Mouse (Mus musculus): ENCODE results near the gene Aagab. TPM values are rescaled to one million over a fixed set of nuclear protein-coding genes. Genes with fewer than 3 reads are reported as not detected.

Aagab gene
- polyA plus RNA-seq, 1 experiment from 2014 or later = 26.2 TPM

GRCm38 (mm10) chr9:63632045-63632444 lies 29.6 kb downstream of the Aagab start:
- Histone ChIP-seq H3K9me3 (replicated peaks) (no peaks in the 10 kb centered on the region), H3K4me1 (no peaks in the 10 kb centered on the region), H3K27ac (no peak overlapping the region), H3K9ac (no peak overlapping the region), H3K4me2 (no peak overlapping the region), H3K27me3 (replicated peaks) (no peaks in the 10 kb centered on the region), H3K36me3 (peaks cover 88% of the 10 kb centered on the region), H3K4me3 (no peak overlapping the region)
- WGBS (ENCODE audit: insufficient replicate concordance) = 89% methylated on average over 4 of the region's 4 CpGs
- no peak for ATAC-seq

- no peak overlapping the region for H3K4me3 ChIP-seq
- no peaks in the 10 kb centered on the region for H3K9me3 ChIP-seq (replicated peaks)
- H3K4me1 ChIP-seq = no peaks in the 10 kb centered on the region
- H3K27me3 ChIP-seq (replicated peaks) = no peaks in the 10 kb centered on the region
- no peak overlapping the region for H3K4me2 ChIP-seq
- no peak overlapping the region for H3K27ac ChIP-seq
- H3K9ac ChIP-seq = no peak overlapping the region
- peaks cover 88% of the 10 kb centered on the region for H3K36me3 ChIP-seq
- 84% methylated on average over 11 of the region's 11 CpGs for WGBS (ENCODE audit: insufficient replicate concordance)
- ATAC-seq = no peak
Observed at GRCm38 (mm10) chr9:63632924-63633323, 30.5 kb downstream of the Aagab start.

- Histone ChIP-seq H3K27me3 (replicated peaks) (no peaks in the 10 kb centered on the region), H3K4me2 (no peak overlapping the region), H3K4me3 (no peak overlapping the region), H3K9me3 (replicated peaks) (no peaks in the 10 kb centered on the region), H3K27ac (no peak overlapping the region), H3K9ac (no peak overlapping the region), H3K4me1 (no peaks in the 10 kb centered on the region), H3K36me3 (peaks cover 88% of the 10 kb centered on the region)
- 76% methylated on average over 7 of the region's 7 CpGs for WGBS (ENCODE audit: insufficient replicate concordance)
- no peak for ATAC-seq
Observed at GRCm38 (mm10) chr9:63633334-63633733, 30.9 kb downstream of the Aagab start.

GRCm38 (mm10) chr9:63636113-63636512 lies 33.7 kb downstream of the Aagab start:
- H3K27ac ChIP-seq = no peak overlapping the region
- H3K9ac ChIP-seq = no peak overlapping the region
- no peaks in the 10 kb centered on the region for H3K9me3 ChIP-seq (replicated peaks)
- no peak overlapping the region for H3K4me2 ChIP-seq
- H3K4me3 ChIP-seq = no peak overlapping the region
- 72% methylated on average over 7 of the region's 7 CpGs for WGBS (ENCODE audit: insufficient replicate concordance)
- no peaks in the 10 kb centered on the region for H3K4me1 ChIP-seq
- no peaks in the 10 kb centered on the region for H3K27me3 ChIP-seq (replicated peaks)
- H3K36me3 ChIP-seq = peaks cover 90% of the 10 kb centered on the region
- ATAC-seq = no peak

- no peak overlapping the region for H3K4me2 ChIP-seq
- no peaks in the 10 kb centered on the region for H3K9me3 ChIP-seq (replicated peaks)
- H3K4me3 ChIP-seq = no peak overlapping the region
- H3K36me3 ChIP-seq = peaks cover 75% of the 10 kb centered on the region
- no peaks in the 10 kb centered on the region for H3K4me1 ChIP-seq
- no peak overlapping the region for H3K9ac ChIP-seq
- ATAC-seq = no peak
- 88% methylated on average over 4 of the region's 4 CpGs for WGBS (ENCODE audit: insufficient replicate concordance)
- H3K27me3 ChIP-seq (replicated peaks) = no peaks in the 10 kb centered on the region
- no peak overlapping the region for H3K27ac ChIP-seq
Observed at GRCm38 (mm10) chr9:63641983-63642646, 39.7 kb downstream of the Aagab start.

GRCm38 (mm10) chr9:63644011-63644410 lies 41.6 kb downstream of the Aagab start:
- H3K27ac ChIP-seq = no peak overlapping the region
- H3K27me3 ChIP-seq (replicated peaks) = no peaks in the 10 kb centered on the region
- H3K9ac ChIP-seq = no peak overlapping the region
- no peak overlapping the region for H3K4me2 ChIP-seq
- H3K4me1 ChIP-seq = no peaks in the 10 kb centered on the region
- H3K9me3 ChIP-seq (replicated peaks) = no peaks in the 10 kb centered on the region
- WGBS (ENCODE audit: insufficient replicate concordance) = 89% methylated on average over 6 of the region's 6 CpGs
- H3K4me3 ChIP-seq = no peak overlapping the region
- no peak for ATAC-seq
- peaks cover 70% of the 10 kb centered on the region for H3K36me3 ChIP-seq

GRCm38 (mm10) chr9:63645084-63645483 lies 42.6 kb downstream of the Aagab start:
- Histone ChIP-seq H3K27me3 (replicated peaks) (no peaks in the 10 kb centered on the region), H3K9ac (no peak overlapping the region), H3K4me3 (no peak overlapping the region), H3K4me1 (no peaks in the 10 kb centered on the region), H3K27ac (no peak overlapping the region), H3K36me3 (peaks cover 70% of the 10 kb centered on the region), H3K9me3 (replicated peaks) (no peaks in the 10 kb centered on the region), H3K4me2 (no peak overlapping the region)
- no peak for ATAC-seq
- 73% methylated on average over 8 of the region's 8 CpGs for WGBS (ENCODE audit: insufficient replicate concordance)

- Histone ChIP-seq H3K27me3 (replicated peaks) (no peaks in the 10 kb centered on the region), H3K4me2 (no peak overlapping the region), H3K9me3 (replicated peaks) (no peaks in the 10 kb centered on the region), H3K36me3 (peaks cover 71% of the 10 kb centered on the region), H3K4me1 (no peaks in the 10 kb centered on the region), H3K27ac (no peak overlapping the region), H3K4me3 (no peak overlapping the region), H3K9ac (no peak overlapping the region)
- WGBS (ENCODE audit: insufficient replicate concordance) = 69% methylated on average over 9 of the region's 9 CpGs
- no peak for ATAC-seq
Observed at GRCm38 (mm10) chr9:63647581-63648519, 45.4 kb downstream of the Aagab start.

- Histone ChIP-seq H3K36me3 (peaks cover 71% of the 10 kb centered on the region), H3K9me3 (replicated peaks) (no peaks in the 10 kb centered on the region), H3K4me3 (no peak overlapping the region), H3K9ac (no peak overlapping the region), H3K4me2 (no peak overlapping the region), H3K27me3 (replicated peaks) (no peaks in the 10 kb centered on the region), H3K27ac (no peak overlapping the region), H3K4me1 (no peaks in the 10 kb centered on the region)
- 69% methylated on average over 9 of the region's 9 CpGs for WGBS (ENCODE audit: insufficient replicate concordance)
- ATAC-seq = no peak
Observed at GRCm38 (mm10) chr9:63648520-63648918, 46.1 kb downstream of the Aagab start.

GRCm38 (mm10) chr9:63649841-63650545 lies 47.5 kb downstream of the Aagab start:
- Histone ChIP-seq H3K4me2 (no peak overlapping the region), H3K9ac (no peak overlapping the region), H3K36me3 (peaks cover 73% of the 10 kb centered on the region), H3K4me1 (no peaks in the 10 kb centered on the region), H3K9me3 (replicated peaks) (no peaks in the 10 kb centered on the region), H3K4me3 (no peak overlapping the region), H3K27ac (no peak overlapping the region), H3K27me3 (replicated peaks) (no peaks in the 10 kb centered on the region)
- ATAC-seq = no peak
- 81% methylated on average over 8 of the region's 8 CpGs for WGBS (ENCODE audit: insufficient replicate concordance)

GRCm38 (mm10) chr9:63650905-63651304 lies 48.4 kb downstream of the Aagab start:
- WGBS (ENCODE audit: insufficient replicate concordance) = 79% methylated on average over 14 of the region's 14 CpGs

GRCm38 (mm10) chr9:63651594-63651993 lies 49.1 kb downstream of the Aagab start:
- Histone ChIP-seq H3K27ac (no peak overlapping the region), H3K4me2 (no peak overlapping the region), H3K36me3 (peaks cover 78% of the 10 kb centered on the region), H3K27me3 (replicated peaks) (no peaks in the 10 kb centered on the region), H3K4me1 (no peaks in the 10 kb centered on the region), H3K9ac (no peak overlapping the region), H3K9me3 (replicated peaks) (no peaks in the 10 kb centered on the region), H3K4me3 (no peak overlapping the region)
- WGBS (ENCODE audit: insufficient replicate concordance) = 90% methylated on average over 11 of the region's 11 CpGs
- ATAC-seq = no peak

More at GRCm38 (mm10) chr9:63650905-63651304, 48.4 kb downstream of the Aagab start:
- Histone ChIP-seq H3K36me3 (peaks cover 81% of the 10 kb centered on the region), H3K9ac (no peak overlapping the region), H3K4me2 (no peak overlapping the region), H3K9me3 (replicated peaks) (no peaks in the 10 kb centered on the region), H3K27ac (no peak overlapping the region), H3K4me1 (no peaks in the 10 kb centered on the region), H3K4me3 (no peak overlapping the region), H3K27me3 (replicated peaks) (no peaks in the 10 kb centered on the region)
- ATAC-seq = no peak

All from liver, embryonic 12.5 days (tissue).